Mouse (Mus musculus): Measurements from ENCODE around the gene Shisa3. TPM values are rescaled to one million over a fixed set of nuclear protein-coding genes. Genes with fewer than 3 reads are reported as not detected.

Shisa3 gene
- polyA plus RNA-seq, 1 experiment from 2014 or later, result 5.3 TPM

- Histone ChIP-seq H3K27me3 (replicated peaks) (no peaks in the 10 kb centered on the region; the same call in 1 of the 2 replicates), H3K36me3 (0 out of 2 replicates have a peak, but pooled peaks cover 3% of the 10 kb centered on the region), H3K4me2 (replicated peaks) (0 out of 2 replicates have a peak overlapping the region, but pooled peaks have one; percentile 6), H3K9me3 (no peaks in the 10 kb centered on the region), H3K4me1 (peaks cover 11% of the 10 kb centered on the region; the same call in 1 of the 2 replicates), H3K4me3 (no peak overlapping the region), H3K27ac (no peak overlapping the region), H3K9ac (no peak overlapping the region)
- 14% methylated on average over 13 of the region's 13 CpGs for WGBS
- ATAC-seq (ENCODE audit: low FRiP score, low read depth), result no peak
Observed at GRCm38 (mm10) chr5:67656821-67657259, 49.2 kb downstream of the Shisa3 start.

GRCm38 (mm10) chr5:67659864-67660263 is 52.2 kb downstream of the Shisa3 start:
- H3K9me3 ChIP-seq, result no peaks in the 10 kb centered on the region
- 93% methylated on average over 9 of the region's 9 CpGs for WGBS
- H3K4me3 ChIP-seq, result no peak overlapping the region
- H3K36me3 ChIP-seq, result no peaks in the 10 kb centered on the region
- no peak overlapping the region for H3K27ac ChIP-seq
- H3K4me2 ChIP-seq (replicated peaks), result no peak overlapping the region
- H3K4me1 ChIP-seq, result peaks cover 11% of the 10 kb centered on the region; the same call in 1 of the 2 replicates
- H3K9ac ChIP-seq, result no peak overlapping the region
- no peak for ATAC-seq (ENCODE audit: low FRiP score, low read depth)
- no peaks in the 10 kb centered on the region; the same call in 1 of the 2 replicates for H3K27me3 ChIP-seq (replicated peaks)

GRCm38 (mm10) chr5:67662715-67663114 is 55.0 kb downstream of the Shisa3 start:
- Histone ChIP-seq H3K27me3 (replicated peaks) (no peaks in the 10 kb centered on the region; the same call in 1 of the 2 replicates), H3K4me2 (replicated peaks) (no peak overlapping the region), H3K36me3 (peaks cover 6% of the 10 kb centered on the region; the same call in 1 of the 2 replicates), H3K27ac (no peak overlapping the region), H3K9ac (no peak overlapping the region), H3K9me3 (no peaks in the 10 kb centered on the region), H3K4me3 (no peak overlapping the region), H3K4me1 (no peaks in the 10 kb centered on the region)
- no peak for ATAC-seq (ENCODE audit: low FRiP score, low read depth)
- WGBS, result 41% methylated on average over 6 of the region's 6 CpGs

GRCm38 (mm10) chr5:67669436-67669896 is 61.8 kb downstream of the Shisa3 start:
- no peak overlapping the region for H3K4me2 ChIP-seq (replicated peaks)
- H3K4me3 ChIP-seq, result no peak overlapping the region
- 77% methylated on average over 13 of the region's 13 CpGs for WGBS
- no peak overlapping the region for H3K9ac ChIP-seq
- H3K27ac ChIP-seq, result no peak overlapping the region
- no peaks in the 10 kb centered on the region for H3K27me3 ChIP-seq (replicated peaks)
- no peaks in the 10 kb centered on the region for H3K9me3 ChIP-seq
- peaks cover 6% of the 10 kb centered on the region; the same call in 1 of the 2 replicates for H3K36me3 ChIP-seq
- H3K4me1 ChIP-seq, result no peaks in the 10 kb centered on the region
- no peak for ATAC-seq (ENCODE audit: low FRiP score, low read depth)

- H3K4me2 ChIP-seq (replicated peaks), result no peak overlapping the region
- no peak for ATAC-seq (ENCODE audit: low FRiP score, low read depth)
- no peaks in the 10 kb centered on the region for H3K9me3 ChIP-seq
- no peaks in the 10 kb centered on the region for H3K4me1 ChIP-seq
- H3K9ac ChIP-seq, result no peak overlapping the region
- peaks cover 6% of the 10 kb centered on the region; the same call in 1 of the 2 replicates for H3K36me3 ChIP-seq
- H3K4me3 ChIP-seq, result no peak overlapping the region
- WGBS, result 73% methylated on average over 6 of the region's 6 CpGs
- no peak overlapping the region for H3K27ac ChIP-seq
- H3K27me3 ChIP-seq (replicated peaks), result no peaks in the 10 kb centered on the region
Observed at GRCm38 (mm10) chr5:67670158-67670557, 62.5 kb downstream of the Shisa3 start.

- Histone ChIP-seq H3K36me3 (peaks cover 4% of the 10 kb centered on the region; the same call in 1 of the 2 replicates), H3K4me1 (no peaks in the 10 kb centered on the region), H3K27me3 (replicated peaks) (no peaks in the 10 kb centered on the region), H3K4me2 (replicated peaks) (no peak overlapping the region), H3K9ac (no peak overlapping the region), H3K27ac (no peak overlapping the region), H3K4me3 (no peak overlapping the region), H3K9me3 (no peaks in the 10 kb centered on the region)
- 72% methylated on average over 4 of the region's 4 CpGs for WGBS
- ATAC-seq (ENCODE audit: low FRiP score, low read depth), result no peak
Observed at GRCm38 (mm10) chr5:67673008-67673407, 65.3 kb downstream of the Shisa3 start.

Small RNAs within 50 kb of the gene (microRNA-seq; reads per million reads assigned to microRNA genes)
- not detected for gene Gm23617

Other genes starting within 250 kb of the Shisa3 start
- gene Bend4, start 179.6 kb upstream of the Shisa3 start, polyA plus RNA-seq (2016; fragmentation: Nextera tagmentation; extraction: Ambion mirVana), result 10.6 and 10.9 TPM in 2 replicates
- 34.7 and 35.7 TPM in 2 replicates for gene Atp8a1, start 239.6 kb downstream of the Shisa3 start, polyA plus RNA-seq (2016; fragmentation: Nextera tagmentation; extraction: Ambion mirVana)

All from neural tube, embryonic 12.5 days (tissue).